Mouse (Mus musculus) ES-E14 (cell line): ENCODE measurements around the gene Fam189a2.

Experiments
- CHD2 ChIP-seq: IDR thresholded peaks from 2 replicates; pipeline ENCODE4 v1.6.1; 2014; ENCODE audit warnings: mild to moderate bottlenecking, low read depth, low read length, inconsistent platforms
- ZC3H11A ChIP-seq: IDR thresholded peaks from 2 replicates; pipeline ENCODE4 v1.6.1; 2012; ENCODE audit warnings: low read depth, mild to moderate bottlenecking, inconsistent platforms, low read length, borderline replicate concordance

DNA sequence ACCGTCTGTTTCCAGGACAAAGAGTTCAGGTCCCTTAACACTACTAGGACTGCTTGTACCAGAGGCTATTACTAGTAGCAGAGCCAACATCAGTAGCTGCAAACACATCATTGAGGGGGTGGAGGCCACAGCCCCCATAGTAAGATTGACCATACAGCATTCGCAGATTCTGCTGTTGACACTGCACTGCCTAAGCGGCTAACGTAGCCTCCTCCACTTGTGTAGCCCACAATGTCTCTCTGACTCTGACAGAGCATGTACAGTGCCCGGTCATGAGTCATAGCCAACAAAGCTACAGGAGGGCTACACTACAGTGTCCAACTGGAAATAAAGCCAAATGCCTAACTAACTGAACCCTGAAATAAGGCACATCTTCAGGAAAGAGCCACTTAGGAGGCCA is 105.3 kb downstream of the Fam189a2 start:
- TF ChIP-seq CHD2 (no peak), ZC3H11A (no peak)
